Comparison of ENCODE assay signal across 14 mouse cellular contexts in genomic region chr6:95742378-95742777, GRCm38 (mm10). TPM values are rescaled to one million over a fixed set of nuclear protein-coding genes. Genes with fewer than 3 reads are reported as not detected.
DNase-seq lines count a peak whose midpoint lies in the region; ATAC-seq lines count a peak whose summit lies in the region.
"Had no signal": no experiment of that assay in that cellular context is flagged by ENCODE, and none has a peak within 500 bp of the region (broad histone marks: within the 10 kb centered on the region; RNA-seq: fewer than 3 reads in every experiment).

No protein-coding gene starts in this region.

- H3K27me3 ChIP-seq in kidney, embryonic 16.5 days (ENCODE audit: insufficient read depth, low read length): no peaks in the 10 kb centered on the region
- H3K27me3 ChIP-seq: forebrain, embryonic 12.5 days had no signal

- no peaks in the 10 kb centered on the region for H3K4me1 ChIP-seq in kidney, embryonic 16.5 days (ENCODE audit: insufficient read depth, low read length)
- H3K4me1 ChIP-seq: embryonic facial prominence, embryonic 10.5 days; forebrain, embryonic 12.5 days had no signal

- no peaks in the 10 kb centered on the region for H3K36me3 ChIP-seq in kidney, embryonic 16.5 days (ENCODE audit: insufficient read depth, low read length)
- H3K36me3 ChIP-seq: embryonic facial prominence, embryonic 10.5 days; forebrain, embryonic 12.5 days had no signal

- H3K27ac ChIP-seq in kidney, embryonic 16.5 days (ENCODE audit: low read length): no peak overlapping the region
- H3K27ac ChIP-seq: embryonic facial prominence, embryonic 10.5 days; forebrain, embryonic 12.5 days had no signal

- peak; percentile 43 for DNase-seq in adrenal gland, postnatal 10 days
- DNase-seq in adrenal gland, postnatal 4 days (ENCODE audit: low spot score in 2 of 2): no peak
- peak; percentile 55 for DNase-seq in kidney, postnatal 14 days
- peak; percentile 5 to 58 for DNase-seq in kidney, postnatal 36 days
- DNase-seq in lung, postnatal 36 days: peak; percentile 69
- no peak for DNase-seq in thymus, postnatal 10 days (ENCODE audit: low spot score in 2 of 2)
- DNase-seq: cerebellum, adult 2 months; right cerebral cortex, postnatal 14 days; thymus, adult 2 months had no signal

- no peak for ATAC-seq in kidney, embryonic 16.5 days (ENCODE audit: low FRiP score, low TSS enrichment)
- ATAC-seq in erythroblast, adult 5-6 weeks (replicated peaks; ENCODE audit: low FRiP score, poor library complexity, severe bottlenecking): no peak
- ATAC-seq: intestine, embryonic 16.5 days had no signal

- no peak overlapping the region for H3K4me3 ChIP-seq in kidney, embryonic 16.5 days (ENCODE audit: low read length)
- H3K4me3 ChIP-seq: embryonic facial prominence, embryonic 10.5 days; forebrain, embryonic 12.5 days had no signal

- WGBS in kidney, embryonic 16.5 days: 75% methylated on average over 4 of the region's 4 CpGs

- H3K9me3 ChIP-seq in kidney, embryonic 16.5 days (ENCODE audit: low read length): no peaks in the 10 kb centered on the region
- H3K9me3 ChIP-seq: embryonic facial prominence, embryonic 10.5 days; forebrain, embryonic 12.5 days had no signal

- no peak overlapping the region for H3K4me2 ChIP-seq in kidney, embryonic 16.5 days (replicated peaks; ENCODE audit: low read depth, low read length)
- H3K4me2 ChIP-seq: forebrain, embryonic 12.5 days had no signal

- no peak overlapping the region for H3K9ac ChIP-seq in kidney, embryonic 16.5 days (replicated peaks; ENCODE audit: low read length)
- H3K9ac ChIP-seq: forebrain, embryonic 12.5 days had no signal

RNA-seq across cellular contexts. Expression of gene Suclg2, which starts 23.8 kb away (rescaled TPM):
- total RNA-seq in adrenal gland, postnatal 10 days (2021): 100 to 1,000 TPM; 130 to 132 TPM
- total RNA-seq in adrenal gland, postnatal 4 days (2021): 100 to 1,000 TPM; 130 to 135 TPM
- polyA plus RNA-seq in kidney, embryonic 16.5 days (2015; fragmentation: Nextera tagmentation; extraction: Ambion mirVana): 121 and 128 TPM in 2 replicates
- 7.7 and 8.1 TPM in 2 replicates for total RNA-seq in erythroblast, adult 5-6 weeks (2015; ENCODE audit: low replicate concordance)
- 10.0 and 13.8 TPM in 2 replicates for total RNA-seq in erythroblast, adult 5-6 weeks (2017; ENCODE audit: low replicate concordance)

Comparison
In these comparisons a context has a peak if more than half of its experiments do, and no peak if none do; other contexts are left out.
1. DNase-seq: peak in adrenal gland, postnatal 10 days (single experiment), kidney, postnatal 14 days (single experiment), kidney, postnatal 36 days (2 of 2) and lung, postnatal 36 days (single experiment); none in adrenal gland, postnatal 4 days (0 of 2) and thymus, postnatal 10 days (0 of 2).
2. RNA of gene Suclg2, which starts 23.8 kb away (total RNA-seq): 130 to 135 TPM in adrenal gland, postnatal 4 days and 130 to 132 TPM in adrenal gland, postnatal 10 days; 7.7 to 13.8 TPM in erythroblast, adult 5-6 weeks; every median in the first group is over 4 times any median in the second.